Mouse (Mus musculus) inflammation-experienced regulatory T-cells, adult 6 months (primary cell): ENCODE measurements around the gene Olfr995. TPM values are rescaled to one million over a fixed set of nuclear protein-coding genes. Genes with fewer than 3 reads are reported as not detected.

Experiments
- ATAC-seq: one replicate; pipeline ENCODE4 v1.8.0; 2017
- polyA plus RNA-seq, 3 experiments: library from polyadenylated mRNA; unstranded; fragments of 100-300 nt; shearing (Covaris generic); gene quantifications; one replicate each; pipeline ENCODE4 v1.2.1; 2017

Gene Olfr995
- polyA plus RNA-seq: not detected

GRCm38 (mm10) chr2:85443539-85443938 lies at the start of gene Olfr995:
Olfr995 (minus strand) TSS chr2:85443639.
- ATAC-seq: no peak

GRCm38 (mm10) chr2:85490396-85490795 lies 47.0 kb upstream of the Olfr995 start:
- ATAC-seq: no peak

- no peak for ATAC-seq
Measured at GRCm38 (mm10) chr2:85466801-85467325, 23.4 kb upstream of the Olfr995 start.

GRCm38 (mm10) chr2:85442546-85442945 lies 893 bp downstream of the Olfr995 start:
- no peak for ATAC-seq

GRCm38 (mm10) chr2:85436351-85436750 lies 7.1 kb downstream of the Olfr995 start, which contains the start of gene Olfr994:
Olfr994 (minus strand) TSS chr2:85436451.
- ATAC-seq: no peak

- ATAC-seq: no peak
Measured at GRCm38 (mm10) chr2:85425893-85426292, 17.5 kb downstream of the Olfr995 start.

- no peak for ATAC-seq
Measured at GRCm38 (mm10) chr2:85414777-85415176, 28.7 kb downstream of the Olfr995 start, which contains the start of gene Olfr993. Olfr993 (minus strand) TSS chr2:85414877.

GRCm38 (mm10) chr2:85409369-85409768 lies 34.1 kb downstream of the Olfr995 start, which contains the start of gene Olfr992:
Olfr992 (minus strand) TSS chr2:85409469.
- no peak for ATAC-seq

Other genes starting within 250 kb of the Olfr995 start
- gene Lrrc55, start 246.4 kb downstream of the Olfr995 start, polyA plus RNA-seq: not detected
- gene Olfr987, start 104.3 kb downstream of the Olfr995 start, polyA plus RNA-seq: not detected
- gene Olfr988, start 80.4 kb downstream of the Olfr995 start, polyA plus RNA-seq: not detected
- gene Olfr992, start 34.2 kb downstream of the Olfr995 start, polyA plus RNA-seq: not detected
- not detected for gene Olfr993, start 28.8 kb downstream of the Olfr995 start, polyA plus RNA-seq
- gene Olfr994, start 7.2 kb downstream of the Olfr995 start, polyA plus RNA-seq: not detected
- not detected for gene 4833423E24Rik, start 75.4 kb upstream of the Olfr995 start, polyA plus RNA-seq
- gene Olfr996, start 135.6 kb upstream of the Olfr995 start, polyA plus RNA-seq: not detected
- not detected for gene Olfr998, start 145.3 kb upstream of the Olfr995 start, polyA plus RNA-seq
- not detected for gene Olfr1000, start 168.3 kb upstream of the Olfr995 start, polyA plus RNA-seq
- gene Olfr1002, start 207.1 kb upstream of the Olfr995 start, polyA plus RNA-seq: not detected
- gene Olfr154, start 220.8 kb upstream of the Olfr995 start, polyA plus RNA-seq: not detected
- not detected for gene Olfr1006, start 235.1 kb upstream of the Olfr995 start, polyA plus RNA-seq
- gene Olfr1008, start 245.8 kb upstream of the Olfr995 start, polyA plus RNA-seq: not detected